Mouse (Mus musculus): ENCODE data around the gene Tnk2. TPM values are rescaled to one million over a fixed set of nuclear protein-coding genes. Genes with fewer than 3 reads are reported as not detected.

The Tnk2 gene
- 9.5 and 11.9 TPM in 2 replicates for polyA plus RNA-seq (2016; fragmentation: Nextera tagmentation; extraction: Ambion mirVana)

DNA sequence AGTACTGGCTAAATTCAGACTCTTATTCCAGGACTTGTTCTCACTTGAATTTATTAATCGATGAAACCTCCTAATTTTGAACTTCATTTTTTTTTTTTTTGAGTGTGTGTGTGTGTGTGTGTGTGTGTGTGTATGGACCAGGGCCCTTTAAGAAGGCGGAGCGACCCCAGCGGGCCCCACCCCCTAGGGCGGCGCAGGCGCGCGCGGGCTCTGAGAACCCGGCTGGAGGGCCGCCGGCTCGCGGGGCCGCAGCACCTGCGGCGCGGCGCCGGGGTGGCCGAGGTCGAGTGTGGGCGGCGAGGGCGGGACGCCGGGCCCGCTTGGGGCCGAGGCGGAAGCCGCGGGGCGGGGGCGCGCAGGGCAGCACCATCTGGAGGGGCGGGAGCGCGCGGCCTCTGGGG, at the start of gene Tnk2:
Tnk2 (plus strand) TSS at position 214 of the 401 bp plus-strand sequence.
- Histone ChIP-seq H3K9ac (replicated peaks) (peak within 1 kb of the TSS; percentile 87), H3K27me3 (peaks cover 5% of the 10 kb centered on the region; the same call in 1 of the 2 replicates), H3K27ac (replicated peaks) (peak within 1 kb of the TSS; percentile 86), H3K9me3 (no peaks in the 10 kb centered on the region), H3K36me3 (no peaks in the 10 kb centered on the region), H3K4me3 (peak within 1 kb of the TSS; percentile 95), H3K4me1 (peaks cover 19% of the 10 kb centered on the region), H3K4me2 (replicated peaks) (peak within 1 kb of the TSS; percentile 93)
- ATAC-seq (ENCODE audit: low FRiP score, low read depth): peak; percentile 92
- 1% methylated on average over 24 of the region's 40 CpGs for WGBS

DNA sequence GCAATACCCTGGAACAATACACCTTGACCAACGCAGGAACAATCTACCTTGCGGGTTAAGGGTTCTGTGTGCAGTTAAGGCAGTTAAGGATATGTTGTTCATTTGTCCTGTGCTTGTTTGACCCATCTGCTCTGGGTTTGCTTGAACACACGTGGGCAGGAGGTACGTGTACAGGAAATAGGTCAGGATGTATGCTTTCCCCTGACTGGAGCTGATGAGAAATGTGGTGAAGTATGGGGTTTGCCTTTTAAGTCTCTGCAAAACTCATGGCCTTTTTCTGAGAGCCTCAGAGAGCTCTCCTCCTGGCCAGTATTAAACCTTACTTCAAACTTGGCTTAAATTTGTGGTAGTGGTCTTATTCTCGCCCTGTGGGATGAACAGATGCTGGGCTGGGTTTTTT, 49.8 kb upstream of the Tnk2 start:
- 86% methylated on average over 5 of the region's 5 CpGs for WGBS
- H3K9me3 ChIP-seq: no peaks in the 10 kb centered on the region
- H3K27me3 ChIP-seq: no peaks in the 10 kb centered on the region
- H3K4me3 ChIP-seq: no peak overlapping the region
- no peak overlapping the region for H3K4me2 ChIP-seq (replicated peaks)
- H3K4me1 ChIP-seq: no peaks in the 10 kb centered on the region
- no peaks in the 10 kb centered on the region for H3K36me3 ChIP-seq
- no peak overlapping the region for H3K27ac ChIP-seq (replicated peaks)
- no peak overlapping the region for H3K9ac ChIP-seq (replicated peaks)
- no peak for ATAC-seq (ENCODE audit: low FRiP score, low read depth)

DNA sequence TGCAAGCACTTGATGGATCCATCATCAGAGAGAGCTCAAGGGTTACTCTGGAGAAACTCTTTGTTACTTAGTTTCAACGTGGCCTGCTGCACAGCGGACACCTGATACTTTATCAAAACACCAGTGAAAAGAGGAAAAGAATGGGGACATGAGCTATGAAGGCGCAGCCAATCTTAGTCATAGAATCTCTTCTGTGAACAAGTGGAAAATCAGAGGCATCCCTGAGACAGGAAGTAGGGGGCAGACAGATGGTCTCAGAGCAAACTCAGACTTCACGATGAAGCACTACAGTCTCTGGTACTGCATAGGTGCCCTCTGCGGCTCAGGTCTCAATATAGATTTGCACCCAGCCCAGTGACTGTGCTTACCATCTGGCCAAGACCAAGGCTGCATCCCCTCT, 49.0 kb upstream of the Tnk2 start:
- no peaks in the 10 kb centered on the region for H3K36me3 ChIP-seq
- H3K4me2 ChIP-seq (replicated peaks): no peak overlapping the region
- no peak overlapping the region for H3K9ac ChIP-seq (replicated peaks)
- H3K9me3 ChIP-seq: no peaks in the 10 kb centered on the region
- no peak for ATAC-seq (ENCODE audit: low FRiP score, low read depth)
- WGBS: 86% methylated on average over 5 of the region's 5 CpGs
- no peak overlapping the region for H3K27ac ChIP-seq (replicated peaks)
- no peak overlapping the region for H3K4me3 ChIP-seq
- H3K27me3 ChIP-seq: no peaks in the 10 kb centered on the region
- no peaks in the 10 kb centered on the region for H3K4me1 ChIP-seq

DNA sequence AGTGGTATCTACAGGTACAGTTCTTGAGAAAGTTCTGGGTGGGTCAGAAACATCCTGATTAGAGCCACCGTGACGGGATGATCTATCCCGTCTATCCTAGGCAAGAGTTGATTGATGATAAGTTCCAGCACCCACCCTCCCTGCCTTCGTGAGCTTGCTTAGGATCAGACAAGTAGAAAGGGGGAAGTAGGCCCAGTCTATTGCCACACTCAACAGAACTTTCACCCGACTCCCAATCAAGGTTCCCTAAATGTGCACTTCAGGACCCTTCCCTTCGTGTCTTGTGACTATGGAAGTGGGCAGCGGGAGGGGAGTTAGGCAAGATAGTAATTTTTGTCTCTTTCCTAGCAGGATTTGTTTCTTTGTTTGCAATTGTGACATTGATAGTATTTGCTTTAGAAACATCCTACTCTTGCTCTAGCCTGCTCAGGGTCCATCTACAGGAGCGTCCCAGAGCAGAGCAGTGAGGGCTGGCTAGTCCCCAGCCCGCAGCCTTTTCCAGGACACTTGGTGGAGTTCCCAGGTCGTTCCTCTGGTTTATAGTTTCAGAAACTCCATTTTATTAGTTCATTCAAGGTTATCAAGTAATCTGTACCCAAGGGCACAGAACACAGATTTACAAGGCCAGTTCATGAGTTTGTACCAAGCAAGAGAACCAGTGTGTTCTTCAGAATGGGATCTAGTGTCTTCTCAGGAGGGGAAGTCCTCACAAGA, 48.4 kb upstream of the Tnk2 start:
- Histone ChIP-seq H3K9ac (replicated peaks) (no peak overlapping the region), H3K4me1 (no peaks in the 10 kb centered on the region), H3K27me3 (no peaks in the 10 kb centered on the region), H3K4me3 (no peak overlapping the region), H3K9me3 (no peaks in the 10 kb centered on the region), H3K36me3 (no peaks in the 10 kb centered on the region), H3K27ac (replicated peaks) (no peak overlapping the region), H3K4me2 (replicated peaks) (no peak overlapping the region)
- 91% methylated on average over 10 of the region's 10 CpGs for WGBS
- ATAC-seq (ENCODE audit: low FRiP score, low read depth): no peak

DNA sequence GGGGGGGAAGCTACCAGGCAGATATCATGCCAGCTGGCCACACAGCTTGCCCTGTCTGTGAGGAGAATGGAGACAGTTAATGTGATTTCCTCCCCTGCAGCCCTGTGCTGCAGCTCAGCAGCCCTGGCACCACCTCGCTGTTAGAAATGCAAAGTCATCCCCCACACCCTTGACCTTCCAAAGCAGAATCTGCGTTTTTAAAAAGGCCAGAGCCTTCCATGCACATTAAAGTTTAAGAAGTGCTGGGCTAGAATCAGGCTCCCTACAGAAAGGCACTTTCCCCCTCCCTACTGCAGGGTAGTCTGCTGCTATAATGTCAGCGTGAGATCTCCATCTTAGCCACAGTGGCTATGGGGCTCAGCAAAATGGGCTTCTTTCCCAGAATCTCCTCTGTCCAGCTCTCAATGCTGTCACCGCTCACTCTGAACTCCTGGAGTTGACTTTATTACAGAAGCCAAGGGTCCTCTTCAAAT, 45.7 kb upstream of the Tnk2 start:
- H3K27me3 ChIP-seq: no peaks in the 10 kb centered on the region
- no peak overlapping the region for H3K9ac ChIP-seq (replicated peaks)
- H3K4me1 ChIP-seq: no peaks in the 10 kb centered on the region
- 37% methylated on average over 4 of the region's 4 CpGs for WGBS
- H3K9me3 ChIP-seq: no peaks in the 10 kb centered on the region
- no peak overlapping the region for H3K4me2 ChIP-seq (replicated peaks)
- no peak overlapping the region for H3K4me3 ChIP-seq
- no peak overlapping the region for H3K27ac ChIP-seq (replicated peaks)
- no peak for ATAC-seq (ENCODE audit: low FRiP score, low read depth)
- no peaks in the 10 kb centered on the region for H3K36me3 ChIP-seq

DNA sequence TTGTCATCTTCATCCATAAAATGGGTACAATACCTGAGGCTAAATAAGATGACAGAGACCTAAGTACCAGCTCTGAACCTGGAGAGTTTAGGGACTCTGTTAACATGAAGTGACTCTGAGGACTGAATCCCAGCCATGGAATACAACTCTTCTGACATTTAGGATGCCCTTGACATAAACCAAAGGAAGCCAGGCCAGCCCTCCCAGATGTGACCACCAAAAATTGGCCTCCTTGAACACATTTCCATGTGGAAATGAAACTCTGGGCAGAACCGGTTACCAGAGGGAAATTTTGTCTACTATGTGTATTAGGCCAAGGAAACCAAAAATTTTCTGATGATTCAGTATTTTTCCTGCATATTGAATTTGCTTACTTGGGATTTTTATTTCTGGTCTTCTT, 44.5 kb upstream of the Tnk2 start:
- H3K4me1 ChIP-seq: no peaks in the 10 kb centered on the region
- no peaks in the 10 kb centered on the region for H3K27me3 ChIP-seq
- H3K36me3 ChIP-seq: no peaks in the 10 kb centered on the region
- H3K9ac ChIP-seq (replicated peaks): no peak overlapping the region
- WGBS: 92% methylated on average over 1 of the region's 1 CpGs
- H3K4me2 ChIP-seq (replicated peaks): no peak overlapping the region
- H3K27ac ChIP-seq (replicated peaks): no peak overlapping the region
- H3K4me3 ChIP-seq: no peak overlapping the region
- no peak for ATAC-seq (ENCODE audit: low FRiP score, low read depth)
- H3K9me3 ChIP-seq: no peaks in the 10 kb centered on the region

DNA sequence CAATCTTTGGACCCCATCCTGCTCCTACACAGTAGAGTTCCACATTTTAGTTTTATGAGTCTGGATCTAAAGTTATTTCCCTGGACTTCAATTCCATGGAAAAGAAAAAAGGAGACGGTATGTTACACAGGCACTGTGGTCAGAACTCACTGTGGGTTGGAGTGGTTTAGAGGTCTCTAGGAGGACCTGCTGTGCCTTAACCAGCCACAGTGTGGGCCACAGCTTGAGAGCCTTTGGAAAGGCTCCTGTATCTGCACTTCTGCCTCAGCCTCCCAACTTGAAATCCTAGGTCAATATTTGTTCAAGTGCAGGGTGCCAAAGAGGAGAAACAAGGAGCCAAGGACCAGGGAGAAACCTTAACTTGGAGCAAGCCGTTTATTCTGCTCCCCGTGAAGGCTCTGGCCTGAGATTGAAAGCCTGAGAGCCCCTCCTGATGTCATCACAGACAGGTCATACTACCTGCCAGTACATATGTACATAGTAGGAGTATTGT, 41.4 kb upstream of the Tnk2 start:
- Histone ChIP-seq H3K4me3 (no peak overlapping the region), H3K27ac (replicated peaks) (no peak overlapping the region), H3K36me3 (no peaks in the 10 kb centered on the region), H3K9ac (replicated peaks) (no peak overlapping the region), H3K9me3 (no peaks in the 10 kb centered on the region), H3K4me1 (no peaks in the 10 kb centered on the region), H3K27me3 (peaks cover 18% of the 10 kb centered on the region), H3K4me2 (replicated peaks) (no peak overlapping the region)
- no peak for ATAC-seq (ENCODE audit: low FRiP score, low read depth)
- WGBS: 74% methylated on average over 3 of the region's 3 CpGs

DNA sequence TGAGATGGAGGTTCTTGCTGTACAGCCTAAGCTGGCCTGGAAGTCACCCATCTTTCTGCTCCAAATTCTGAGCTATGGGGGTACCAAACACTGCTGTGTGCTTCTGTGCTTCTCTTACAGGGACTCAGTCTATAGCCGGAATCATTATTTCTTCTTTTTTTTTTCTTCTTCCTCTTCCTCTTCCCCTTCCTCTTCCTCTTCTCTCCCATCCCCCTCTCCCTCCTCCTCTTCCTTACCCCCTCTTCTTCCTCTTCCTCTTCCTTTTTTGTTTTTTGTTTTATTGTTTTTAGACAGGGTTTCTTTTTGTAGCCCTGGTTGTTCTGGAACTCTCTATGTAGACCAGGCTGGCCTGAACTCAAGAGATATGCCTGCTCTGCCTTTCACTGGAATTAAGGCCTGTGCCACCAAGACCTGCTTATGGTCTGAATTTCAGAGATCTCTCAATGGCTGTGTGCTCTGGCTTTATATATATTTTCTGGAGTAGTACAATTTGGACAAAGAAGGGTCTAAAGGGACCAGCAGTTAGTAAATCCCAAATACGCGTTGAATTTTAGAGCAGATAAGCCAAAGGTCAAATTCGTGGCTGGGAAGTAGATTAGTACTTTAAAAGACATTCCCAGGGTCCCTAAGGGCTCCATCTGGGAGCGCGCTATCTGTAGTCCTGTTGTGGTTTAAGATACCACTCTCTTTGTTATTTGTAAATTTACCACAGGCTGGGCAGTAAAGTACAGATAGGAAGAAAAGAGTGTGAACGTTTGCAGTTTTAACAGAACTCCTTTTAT, 35.9 kb upstream of the Tnk2 start:
- peak overlapping the region; percentile 66 for H3K4me2 ChIP-seq (replicated peaks)
- 53% methylated on average over 7 of the region's 7 CpGs for WGBS
- no peaks in the 10 kb centered on the region for H3K9me3 ChIP-seq
- no peak overlapping the region for H3K27ac ChIP-seq (replicated peaks)
- H3K27me3 ChIP-seq: peaks cover 18% of the 10 kb centered on the region
- H3K9ac ChIP-seq (replicated peaks): no peak overlapping the region
- peaks cover 15% of the 10 kb centered on the region for H3K4me1 ChIP-seq
- ATAC-seq (ENCODE audit: low FRiP score, low read depth): no peak
- H3K4me3 ChIP-seq: no peak overlapping the region
- H3K36me3 ChIP-seq: no peaks in the 10 kb centered on the region

DNA sequence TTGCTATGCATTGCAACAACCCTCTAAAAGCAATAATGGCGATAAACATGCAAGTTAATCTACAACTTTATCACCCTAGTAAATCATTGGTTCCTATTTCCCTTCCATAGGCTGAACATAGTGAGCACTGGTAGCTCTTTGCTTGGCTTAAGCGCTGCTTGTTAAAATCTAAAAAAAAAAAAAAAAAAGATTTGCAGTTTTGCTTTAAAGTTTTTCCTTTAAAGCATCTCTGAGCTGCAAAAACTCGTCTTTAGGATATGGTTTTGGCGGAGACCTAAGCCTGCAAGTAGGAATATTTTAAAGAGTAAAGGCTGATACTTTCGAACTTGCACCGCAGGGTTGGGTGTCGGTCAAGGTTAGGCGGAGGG, 35.3 kb upstream of the Tnk2 start:
- peak overlapping the region; percentile 94 for H3K27ac ChIP-seq (replicated peaks)
- 14% methylated on average over 8 of the region's 8 CpGs for WGBS
- ATAC-seq (ENCODE audit: low FRiP score, low read depth): no peak
- peaks cover 15% of the 10 kb centered on the region for H3K4me1 ChIP-seq
- no peaks in the 10 kb centered on the region for H3K36me3 ChIP-seq
- 0 out of 2 replicates have a peak overlapping the region, but pooled peaks have one; percentile 24 for H3K9ac ChIP-seq (replicated peaks)
- H3K9me3 ChIP-seq: no peaks in the 10 kb centered on the region
- H3K4me3 ChIP-seq: peak overlapping the region; percentile 81
- peak overlapping the region; percentile 66 for H3K4me2 ChIP-seq (replicated peaks)
- H3K27me3 ChIP-seq: peaks cover 18% of the 10 kb centered on the region

DNA sequence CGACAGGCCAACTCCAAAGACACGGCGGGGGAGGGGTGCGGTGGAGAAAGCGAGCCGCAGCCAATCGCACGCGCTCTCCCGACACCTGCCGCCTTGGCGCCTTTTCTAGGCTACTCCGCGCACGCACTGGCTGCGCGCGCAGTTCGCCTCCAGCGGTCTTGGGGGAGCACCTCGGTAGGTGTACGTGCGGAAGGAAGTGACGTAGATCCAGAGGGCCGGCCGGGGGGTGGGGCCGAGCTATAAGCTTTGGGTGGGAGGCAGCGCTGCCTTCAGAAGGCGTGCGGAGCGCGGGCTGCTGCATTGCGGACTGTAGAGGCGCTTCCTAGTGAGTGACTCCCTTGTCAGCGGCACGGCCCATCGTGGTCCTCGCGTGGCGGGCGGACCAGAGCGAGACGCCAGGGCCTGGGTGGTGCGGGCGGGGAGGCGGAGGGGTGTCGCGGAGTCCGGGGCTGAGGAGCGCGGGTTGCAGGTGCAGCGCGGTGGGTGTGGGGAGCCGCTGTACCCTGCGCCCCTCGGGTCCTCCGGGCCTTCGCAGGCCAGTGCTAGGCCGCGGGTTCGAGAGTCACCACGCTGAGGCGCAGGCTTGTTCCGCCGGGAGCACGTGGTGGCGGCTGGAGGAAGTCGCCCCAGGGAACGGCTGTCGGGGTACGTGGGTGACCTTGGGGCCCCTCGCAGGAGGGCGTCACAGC, 34.8 kb upstream of the Tnk2 start, which contains the start of gene Tfrc:
Tfrc (plus strand) TSS at position 209 of the 689 bp plus-strand sequence.
- peak within 1 kb of the TSS; percentile 87 for H3K9ac ChIP-seq (replicated peaks)
- H3K36me3 ChIP-seq: no peaks in the 10 kb centered on the region
- peak within 1 kb of the TSS; percentile 94 for H3K27ac ChIP-seq (replicated peaks)
- peaks cover 15% of the 10 kb centered on the region for H3K4me1 ChIP-seq
- H3K9me3 ChIP-seq: no peaks in the 10 kb centered on the region
- peak; percentile 98 for ATAC-seq (ENCODE audit: low FRiP score, low read depth)
- peaks cover 18% of the 10 kb centered on the region for H3K27me3 ChIP-seq
- WGBS: under 1% methylated on average over 73 of the region's 73 CpGs
- peak within 1 kb of the TSS; percentile 66 for H3K4me2 ChIP-seq (replicated peaks)
- peak within 1 kb of the TSS; percentile 81 for H3K4me3 ChIP-seq

DNA sequence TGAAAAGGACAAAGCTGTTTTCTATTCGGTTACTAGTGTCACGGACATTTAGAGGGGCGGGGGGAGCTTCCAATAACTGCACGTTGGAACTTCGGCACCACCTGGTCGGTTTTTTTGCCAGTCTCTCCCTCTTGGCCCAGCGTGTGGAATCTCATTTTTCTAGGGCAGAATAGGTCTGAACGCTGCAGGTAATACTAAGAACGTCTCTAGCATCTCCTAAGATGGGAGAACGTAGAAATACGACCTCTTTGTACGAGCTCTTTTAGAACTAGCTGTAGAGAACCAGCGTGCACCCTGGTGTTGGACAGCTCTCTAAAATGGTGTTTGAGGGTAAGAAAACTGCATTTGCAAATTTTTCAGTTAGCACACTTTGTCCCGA, 34.3 kb upstream of the Tnk2 start:
- 0 out of 2 replicates have a peak, but pooled peaks cover 3% of the 10 kb centered on the region for H3K36me3 ChIP-seq
- peaks cover 18% of the 10 kb centered on the region for H3K27me3 ChIP-seq
- under 1% methylated on average over 14 of the region's 14 CpGs for WGBS
- peaks cover 15% of the 10 kb centered on the region for H3K4me1 ChIP-seq
- H3K9ac ChIP-seq (replicated peaks): peak overlapping the region; percentile 87
- H3K9me3 ChIP-seq: no peaks in the 10 kb centered on the region
- peak overlapping the region; percentile 94 for H3K27ac ChIP-seq (replicated peaks)
- H3K4me3 ChIP-seq: peak overlapping the region; percentile 81
- peak overlapping the region; percentile 66 for H3K4me2 ChIP-seq (replicated peaks)
- no peak for ATAC-seq (ENCODE audit: low FRiP score, low read depth)
